In the genomic region with DNA sequence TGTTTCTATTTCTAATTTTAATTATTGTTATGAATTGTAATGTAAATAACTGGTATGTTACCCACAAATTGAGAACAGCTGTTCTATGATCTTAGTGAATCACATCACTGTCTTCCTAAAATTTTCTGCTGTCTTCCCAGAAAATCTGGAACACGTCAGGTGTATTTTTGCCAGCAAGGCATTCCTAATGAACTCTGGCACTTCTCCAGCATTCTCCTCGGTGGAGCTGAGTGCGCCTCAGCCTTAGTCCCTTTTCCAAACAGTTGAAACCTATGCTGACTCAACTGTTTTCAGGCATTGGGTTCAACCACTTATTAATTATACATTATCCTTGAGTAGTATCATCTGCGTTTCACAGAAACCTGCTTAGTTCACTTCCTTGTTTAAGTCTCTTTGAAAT, we compare ENCODE assay signal across 21 mouse cellular contexts. TPM values are rescaled to one million over a fixed set of nuclear protein-coding genes. Genes with fewer than 3 reads are reported as not detected.
DNase-seq lines count a peak whose midpoint lies in the region; ATAC-seq and TF ChIP-seq lines count a peak whose summit lies in the region.
"Had no signal": no experiment of that assay in that cellular context is flagged by ENCODE, and none has a peak within 500 bp of the region (broad histone marks: within the 10 kb centered on the region; RNA-seq: fewer than 3 reads in every experiment).

No protein-coding gene starts in this region.

- TF ChIP-seq CTCF in hindbrain, postnatal 0 days (IDR thresholded peaks at IDR 0.05; ENCODE audit: low read depth), result no peak
- TF ChIP-seq CTCF in brain, embryonic 14.5 days (IDR thresholded peaks at IDR 0.05; ENCODE audit: borderline replicate concordance, extremely low read depth, insufficient read depth, insufficient read length), result no peak

- peaks cover 26% of the 10 kb centered on the region for H3K36me3 ChIP-seq in hindbrain, postnatal 0 days (ENCODE audit: insufficient read depth, low read length)
- H3K36me3 ChIP-seq in hindbrain, embryonic 14.5 days (replicated peaks; ENCODE audit: control insufficient read depth, insufficient read depth), result peaks cover 93% of the 10 kb centered on the region
- H3K36me3 ChIP-seq in midbrain, embryonic 14.5 days (ENCODE audit: control insufficient read depth, insufficient read depth, low read length), result peaks cover 79% of the 10 kb centered on the region
- peaks cover 32% of the 10 kb centered on the region for H3K36me3 ChIP-seq in midbrain, embryonic 15.5 days (replicated peaks)

- H3K4me3 ChIP-seq in hindbrain, postnatal 0 days (ENCODE audit: low read length), result no peak overlapping the region
- H3K4me3 ChIP-seq in hindbrain, embryonic 14.5 days (replicated peaks; ENCODE audit: low read length), result no peak overlapping the region
- H3K4me3 ChIP-seq in midbrain, embryonic 14.5 days (replicated peaks; ENCODE audit: low read depth, low read length), result no peak overlapping the region
- no peak overlapping the region for H3K4me3 ChIP-seq in midbrain, embryonic 15.5 days
- H3K4me3 ChIP-seq: embryonic facial prominence, embryonic 13.5 days; forebrain, embryonic 13.5 days; limb, embryonic 12.5 days; liver, embryonic 12.5 days; midbrain, embryonic 12.5 days; myocyte; neural tube, embryonic 13.5 days had no signal

- DNase-seq in hindbrain, postnatal 0 days (ENCODE audit: low spot score), result peak; percentile 17
- no peak for DNase-seq in hindbrain, embryonic 14.5 days (ENCODE audit: low spot score)
- peak; percentile 9 to 40 for DNase-seq in kidney, postnatal 36 days
- no peak for DNase-seq in kidney, adult 18-20 months
- peak; percentile 2 for DNase-seq in midbrain, embryonic 14.5 days
- DNase-seq in brain, embryonic 14.5 days (ENCODE audit: low read depth), result peak; percentile 4
- DNase-seq in layer of hippocampus, adult 9-11 months, result no peak
- DNase-seq: adrenal gland, postnatal 14 days; cerebellum, adult 11 months; right cerebral cortex, postnatal 4 days; thymus, postnatal 14 days had no signal

- no peak overlapping the region for H3K27ac ChIP-seq in hindbrain, postnatal 0 days
- no peak overlapping the region for H3K27ac ChIP-seq in hindbrain, embryonic 14.5 days
- no peak overlapping the region for H3K27ac ChIP-seq in midbrain, embryonic 14.5 days (replicated peaks; ENCODE audit: low read depth, low read length)
- no peak overlapping the region for H3K27ac ChIP-seq in midbrain, embryonic 15.5 days
- H3K27ac ChIP-seq: embryonic facial prominence, embryonic 13.5 days; forebrain, embryonic 13.5 days; limb, embryonic 12.5 days; liver, embryonic 12.5 days; midbrain, embryonic 12.5 days; neural tube, embryonic 13.5 days had no signal

- WGBS in hindbrain, postnatal 0 days, result 70% methylated on average over 4 of the region's 4 CpGs
- 74% methylated on average over 4 of the region's 4 CpGs for WGBS in hindbrain, embryonic 14.5 days
- 85% methylated on average over 4 of the region's 4 CpGs for WGBS in midbrain, embryonic 14.5 days
- WGBS in midbrain, embryonic 15.5 days, result 86% methylated on average over 4 of the region's 4 CpGs

- H3K4me2 ChIP-seq in hindbrain, postnatal 0 days (ENCODE audit: low read depth, low read length), result no peak overlapping the region
- no peak overlapping the region for H3K4me2 ChIP-seq in hindbrain, embryonic 14.5 days (replicated peaks)
- H3K4me2 ChIP-seq in midbrain, embryonic 14.5 days (ENCODE audit: low read length), result no peak overlapping the region
- H3K4me2 ChIP-seq in midbrain, embryonic 15.5 days, result no peak overlapping the region
- H3K4me2 ChIP-seq: embryonic facial prominence, embryonic 13.5 days; forebrain, embryonic 13.5 days; limb, embryonic 12.5 days; liver, embryonic 12.5 days; midbrain, embryonic 12.5 days; neural tube, embryonic 13.5 days had no signal

- no peak for TF ChIP-seq POLR2A in brain, embryonic 14.5 days (IDR thresholded peaks at IDR 0.05; ENCODE audit: borderline replicate concordance, extremely low read depth, insufficient read depth, insufficient read length, poor library complexity, severe bottlenecking)

- H3K4me1 ChIP-seq in hindbrain, postnatal 0 days (ENCODE audit: insufficient read depth, low read length), result no peaks in the 10 kb centered on the region
- H3K4me1 ChIP-seq in hindbrain, embryonic 14.5 days (replicated peaks; ENCODE audit: control insufficient read depth, insufficient read depth, low read length), result no peaks in the 10 kb centered on the region
- H3K4me1 ChIP-seq in midbrain, embryonic 14.5 days (ENCODE audit: control insufficient read depth, insufficient read depth, low read length), result no peaks in the 10 kb centered on the region
- H3K4me1 ChIP-seq in midbrain, embryonic 15.5 days, result no peaks in the 10 kb centered on the region
- H3K4me1 ChIP-seq: embryonic facial prominence, embryonic 13.5 days; forebrain, embryonic 13.5 days; limb, embryonic 12.5 days; liver, embryonic 12.5 days; midbrain, embryonic 12.5 days; neural tube, embryonic 13.5 days had no signal

- no peaks in the 10 kb centered on the region for H3K27me3 ChIP-seq in hindbrain, postnatal 0 days (ENCODE audit: insufficient read depth, low read length)
- no peaks in the 10 kb centered on the region for H3K27me3 ChIP-seq in hindbrain, embryonic 14.5 days (ENCODE audit: control insufficient read depth, insufficient read depth, low read length)
- no peaks in the 10 kb centered on the region for H3K27me3 ChIP-seq in midbrain, embryonic 14.5 days (ENCODE audit: control insufficient read depth, insufficient read depth, low read length)
- no peaks in the 10 kb centered on the region for H3K27me3 ChIP-seq in midbrain, embryonic 15.5 days (replicated peaks)
- H3K27me3 ChIP-seq: embryonic facial prominence, embryonic 13.5 days; forebrain, embryonic 13.5 days; limb, embryonic 12.5 days; liver, embryonic 12.5 days; midbrain, embryonic 12.5 days; neural tube, embryonic 13.5 days had no signal

- ATAC-seq in hindbrain, postnatal 0 days, result no peak
- ATAC-seq in hindbrain, embryonic 14.5 days (ENCODE audit: low FRiP score), result no peak
- ATAC-seq in midbrain, embryonic 14.5 days (ENCODE audit: low FRiP score, low TSS enrichment), result no peak
- no peak for ATAC-seq in midbrain, embryonic 15.5 days (replicated peaks)
- ATAC-seq: forebrain, embryonic 13.5 days; hindbrain, embryonic 16.5 days; intestine, embryonic 16.5 days; liver, embryonic 12.5 days had no signal

- H3K9me3 ChIP-seq in hindbrain, postnatal 0 days (ENCODE audit: low read length), result no peaks in the 10 kb centered on the region
- H3K9me3 ChIP-seq in hindbrain, embryonic 14.5 days (ENCODE audit: control insufficient read depth, low read length), result no peaks in the 10 kb centered on the region
- no peaks in the 10 kb centered on the region for H3K9me3 ChIP-seq in midbrain, embryonic 14.5 days (ENCODE audit: control insufficient read depth, low read length)
- no peaks in the 10 kb centered on the region for H3K9me3 ChIP-seq in midbrain, embryonic 15.5 days
- H3K9me3 ChIP-seq: embryonic facial prominence, embryonic 13.5 days; forebrain, embryonic 13.5 days; limb, embryonic 12.5 days; liver, embryonic 12.5 days; midbrain, embryonic 12.5 days; neural tube, embryonic 13.5 days had no signal

- H3K9ac ChIP-seq in hindbrain, postnatal 0 days (replicated peaks; ENCODE audit: low read length), result no peak overlapping the region
- no peak overlapping the region for H3K9ac ChIP-seq in hindbrain, embryonic 14.5 days
- no peak overlapping the region for H3K9ac ChIP-seq in midbrain, embryonic 14.5 days (replicated peaks; ENCODE audit: low read length)
- no peak overlapping the region for H3K9ac ChIP-seq in midbrain, embryonic 15.5 days
- H3K9ac ChIP-seq: embryonic facial prominence, embryonic 13.5 days; forebrain, embryonic 13.5 days; limb, embryonic 12.5 days; liver, embryonic 12.5 days; midbrain, embryonic 12.5 days; neural tube, embryonic 13.5 days had no signal

RNA-seq across cellular contexts. Expression of a gene that starts 25.6 kb away (rescaled TPM):
- 23.0 and 35.7 TPM in 2 replicates for total RNA-seq in hindbrain, postnatal 0 days (2014; rRNA removed)
- polyA plus RNA-seq in hindbrain, postnatal 0 days (2015; fragmentation: Nextera tagmentation; extraction: Ambion mirVana), result 8.6 and 8.7 TPM in 2 replicates
- 19.8 and 23.3 TPM in 2 replicates for polyA plus RNA-seq in hindbrain, embryonic 14.5 days (2014; fragmentation: Nextera tagmentation; extraction: Ambion mirVana)
- 18.7 and 19.6 TPM in 2 replicates for polyA plus RNA-seq in midbrain, embryonic 14.5 days (2014; fragmentation: Nextera tagmentation; extraction: Ambion mirVana)
- 15.8 and 21.3 TPM in 2 replicates for polyA plus RNA-seq in midbrain, embryonic 15.5 days (2015; fragmentation: Nextera tagmentation; extraction: Ambion mirVana)
- 35.2 and 43.6 TPM in 2 replicates for polyA plus RNA-seq in brain, embryonic 14.5 days (2012; rRNA removed)

Comparison
In these comparisons a context has a peak if more than half of its experiments do, and no peak if none do; other contexts are left out.
1. DNase-seq: peak in hindbrain, postnatal 0 days (single experiment), kidney, postnatal 36 days (2 of 2), midbrain, embryonic 14.5 days (single experiment) and brain, embryonic 14.5 days (single experiment); none in hindbrain, embryonic 14.5 days (single experiment), kidney, adult 18-20 months (single experiment) and layer of hippocampus, adult 9-11 months (single experiment).